Mouse (Mus musculus) CH12.LX (cell line): ENCODE results near the gene Cuedc2. TPM values are rescaled to one million over a fixed set of nuclear protein-coding genes. Genes with fewer than 3 reads are reported as not detected.

Experiments used
- DNase-seq: peaks from one replicate; pipeline ENCODE4 v3.0.0-alpha.2; 2013; ENCODE audit errors: extremely low read depth
- H3K27ac ChIP-seq: 2 replicates; pipeline ENCODE4 v1.5.1; 2012; ENCODE audit warnings: low read depth, mild to moderate bottlenecking, control low read depth, moderate library complexity; ENCODE audit not compliant: insufficient read depth
- H3K27me3 ChIP-seq: replicated peaks from 2 replicates; pipeline ENCODE3; 2012; ENCODE audit warnings: inconsistent platforms
- H3K36me3 ChIP-seq, 2 experiments: replicated peaks in 1 of 2; 2 replicates each; pipeline versions ENCODE3 to v1.6.1; 2012; ENCODE audit warnings: inconsistent platforms in 1 of 2, low read length in 1 of 2, mild to moderate bottlenecking in 1 of 2, mixed read lengths in 1 of 2, moderate library complexity in 1 of 2; ENCODE audit not compliant: control insufficient read depth in 1 of 2, insufficient read depth in 1 of 2
- H3K4me1 ChIP-seq, 2 experiments: 2 replicates each; pipeline ENCODE4 v1.6.1; 2012; ENCODE audit warnings: inconsistent platforms in 1 of 2, moderate library complexity in 1 of 2; ENCODE audit not compliant: insufficient read depth in 2 of 2, control insufficient read depth in 1 of 2
- H3K4me2 ChIP-seq: 2 replicates; pipeline ENCODE4 v1.6.1; 2012; ENCODE audit warnings: low read depth, mild to moderate bottlenecking, control low read depth; ENCODE audit not compliant: poor library complexity, insufficient read depth, severe bottlenecking
- H3K4me3 ChIP-seq, 3 experiments: fragments of 150-350 bp in 1 of 3; sonication (generic) in 1 of 3; replicated peaks in 1 of 3; 2 replicates each; pipeline versions ENCODE3 to v1.5.1; 2011 to 2012; ENCODE audit warnings: low read depth in 2 of 3, low read length in 2 of 3, mild to moderate bottlenecking in 2 of 3, moderate library complexity in 2 of 3, control low read depth in 1 of 3, improper control_type of control experiment in 1 of 3, inconsistent platforms in 1 of 3, mixed read lengths in 1 of 3; ENCODE audit not compliant: poor library complexity in 1 of 3
- H3K79me2 ChIP-seq: replicated peaks from 2 replicates; pipeline ENCODE4 v1.6.1; 2012; ENCODE audit warnings: mild to moderate bottlenecking, moderate library complexity; ENCODE audit not compliant: control insufficient read depth, poor library complexity, insufficient read depth, severe bottlenecking; ENCODE audit errors: extremely low read depth
- H3K9ac ChIP-seq: 2 replicates; pipeline ENCODE4 v1.6.1; 2012; ENCODE audit warnings: low read depth, mild to moderate bottlenecking, control low read depth, moderate library complexity; ENCODE audit not compliant: insufficient read depth
- H3K9me3 ChIP-seq: replicated peaks from 2 replicates; pipeline ENCODE3; 2012; ENCODE audit warnings: low read length, inconsistent platforms, mixed read lengths
- BHLHE40 ChIP-seq: IDR thresholded peaks from 2 replicates; pipeline ENCODE4 v1.6.1; 2011; ENCODE audit warnings: mild to moderate bottlenecking, low read depth, low read length, improper control_type of control experiment
- CHD1 ChIP-seq: IDR thresholded peaks from 2 replicates; pipeline ENCODE4 v1.6.1; 2012; ENCODE audit warnings: low read depth, low read length, improper control_type of control experiment, inconsistent platforms
- CHD2 ChIP-seq: IDR thresholded peaks from 2 replicates; pipeline ENCODE4 v1.6.1; 2011; ENCODE audit warnings: low read length, improper control_type of control experiment
- CTCF ChIP-seq, 2 experiments: IDR thresholded peaks in 1 of 2; conservative IDR thresholded peaks in 1 of 2; 2 replicates each; pipeline ENCODE4 v1.5.1; 2011 to 2012; ENCODE audit warnings: low read depth in 2 of 2, low read length in 2 of 2, improper control_type of control experiment in 1 of 2, inconsistent platforms in 1 of 2, mild to moderate bottlenecking in 1 of 2, moderate library complexity in 1 of 2
- E2F4 ChIP-seq: IDR thresholded peaks from 2 replicates; pipeline ENCODE4 v1.6.1; 2011; ENCODE audit warnings: low read depth, low read length, improper control_type of control experiment; ENCODE audit not compliant: insufficient replicate concordance
- ELF1 ChIP-seq: IDR thresholded peaks from 2 replicates; pipeline ENCODE4 v1.6.1; 2014; ENCODE audit warnings: low read depth, mild to moderate bottlenecking, inconsistent platforms, low read length, improper control_type of control experiment
- EP300 ChIP-seq: IDR thresholded peaks from 2 replicates; pipeline ENCODE4 v1.6.1; 2011; ENCODE audit warnings: low read length, improper control_type of control experiment
- ETS1 ChIP-seq: conservative IDR thresholded peaks from 2 replicates; pipeline ENCODE4 v1.6.1; 2012; ENCODE audit warnings: low read depth, mild to moderate bottlenecking, inconsistent platforms, low read length, improper control_type of control experiment, moderate library complexity
- GABPA ChIP-seq: IDR thresholded peaks from 2 replicates; pipeline ENCODE4 v1.6.1; 2012; ENCODE audit warnings: low read depth, low read length, improper control_type of control experiment, inconsistent platforms; ENCODE audit not compliant: insufficient replicate concordance
- HCFC1 ChIP-seq: IDR thresholded peaks from 2 replicates; pipeline ENCODE4 v1.6.1; 2012; ENCODE audit warnings: low read depth, mild to moderate bottlenecking, inconsistent platforms, low read length, improper control_type of control experiment
- IRF4 ChIP-seq: IDR thresholded peaks from 2 replicates; pipeline ENCODE4 v1.6.1; 2014; ENCODE audit warnings: low read depth, mild to moderate bottlenecking, inconsistent platforms, low read length, improper control_type of control experiment
- JUN ChIP-seq: IDR thresholded peaks from 2 replicates; pipeline ENCODE4 v1.6.1; 2011; ENCODE audit warnings: low read depth, mild to moderate bottlenecking, low read length, improper control_type of control experiment, moderate library complexity; ENCODE audit not compliant: insufficient read depth
- JUND ChIP-seq: conservative IDR thresholded peaks from 2 replicates; pipeline ENCODE4 v1.6.1; 2011; ENCODE audit warnings: low read depth, low read length, improper control_type of control experiment
- KAT2A ChIP-seq: IDR thresholded peaks from 2 replicates; pipeline ENCODE4 v1.6.1; 2012; ENCODE audit warnings: low read length, improper control_type of control experiment, inconsistent platforms; ENCODE audit not compliant: insufficient replicate concordance
- MAFK ChIP-seq: IDR thresholded peaks from 2 replicates; pipeline ENCODE4 v1.6.1; 2011; ENCODE audit warnings: low read length, improper control_type of control experiment; ENCODE audit not compliant: insufficient replicate concordance
- MAX ChIP-seq: IDR thresholded peaks from 2 replicates; pipeline ENCODE4 v1.6.1; 2011; ENCODE audit warnings: low read length, improper control_type of control experiment
- MAZ ChIP-seq: IDR thresholded peaks from 2 replicates; pipeline ENCODE4 v1.6.1; 2012; ENCODE audit warnings: low read depth, mild to moderate bottlenecking, inconsistent platforms, low read length, improper control_type of control experiment, moderate library complexity
- MEF2A ChIP-seq: IDR thresholded peaks from 2 replicates; pipeline ENCODE4 v1.6.1; 2014; ENCODE audit warnings: low read depth, mild to moderate bottlenecking, inconsistent platforms, low read length, improper control_type of control experiment, borderline replicate concordance
- MXI1 ChIP-seq: IDR thresholded peaks from 2 replicates; pipeline ENCODE4 v1.6.1; 2011; ENCODE audit warnings: mild to moderate bottlenecking, low read depth, low read length, improper control_type of control experiment
- MYC ChIP-seq: IDR thresholded peaks from 2 replicates; pipeline ENCODE4 v1.6.1; 2011; ENCODE audit warnings: low read depth, mild to moderate bottlenecking, improper control_type of control experiment, low read length
- NELFE ChIP-seq: IDR thresholded peaks from 2 replicates; pipeline ENCODE4 v1.6.1; 2011; ENCODE audit warnings: low read depth, low read length, improper control_type of control experiment
- NRF1 ChIP-seq: IDR thresholded peaks from 2 replicates; pipeline ENCODE4 v1.6.1; 2014; ENCODE audit warnings: low read depth, mild to moderate bottlenecking, inconsistent platforms, low read length, improper control_type of control experiment, moderate library complexity
- PAX5 ChIP-seq: IDR thresholded peaks from 2 replicates; pipeline ENCODE4 v1.6.1; 2012; ENCODE audit warnings: low read length, inconsistent platforms, mixed read lengths
- POLR2A ChIP-seq: IDR thresholded peaks from 2 replicates; pipeline ENCODE4 v1.6.1; 2011; ENCODE audit warnings: low read depth, mild to moderate bottlenecking, improper control_type of control experiment, low read length
- POLR2AphosphoS2 ChIP-seq: IDR thresholded peaks from 2 replicates; pipeline ENCODE4 v1.6.1; 2011; ENCODE audit warnings: low read depth, low read length, improper control_type of control experiment
- RAD21 ChIP-seq: IDR thresholded peaks from 2 replicates; pipeline ENCODE4 v1.6.1; 2011; ENCODE audit warnings: low read depth, mild to moderate bottlenecking, low read length, improper control_type of control experiment, moderate library complexity
- RCOR1 ChIP-seq: conservative IDR thresholded peaks from 2 replicates; pipeline ENCODE4 v1.6.1; 2012; ENCODE audit warnings: low read depth, mild to moderate bottlenecking, inconsistent platforms, low read length, improper control_type of control experiment
- SIN3A ChIP-seq: IDR thresholded peaks from 2 replicates; pipeline ENCODE4 v1.6.1; 2012; ENCODE audit warnings: low read length, improper control_type of control experiment, inconsistent platforms
- SMC3 ChIP-seq: IDR thresholded peaks from 2 replicates; pipeline ENCODE4 v1.6.1; 2011; ENCODE audit warnings: low read depth, low read length, improper control_type of control experiment
- TBP ChIP-seq: conservative IDR thresholded peaks from 2 replicates; pipeline ENCODE4 v1.6.1; 2011; ENCODE audit warnings: low read depth, low read length, improper control_type of control experiment
- TCF12 ChIP-seq: IDR thresholded peaks from 2 replicates; pipeline ENCODE4 v1.6.1; 2014; ENCODE audit warnings: low read depth, mild to moderate bottlenecking, inconsistent platforms, low read length, improper control_type of control experiment
- UBTF ChIP-seq: IDR thresholded peaks from 2 replicates; pipeline ENCODE4 v1.6.1; 2012; ENCODE audit warnings: low read depth, mild to moderate bottlenecking, inconsistent platforms, low read length, improper control_type of control experiment, moderate library complexity
- USF1 ChIP-seq: IDR thresholded peaks from 2 replicates; pipeline ENCODE4 v1.6.1; 2014; ENCODE audit warnings: low read depth, mild to moderate bottlenecking, inconsistent platforms, low read length, improper control_type of control experiment
- USF2 ChIP-seq: conservative IDR thresholded peaks from 2 replicates; pipeline ENCODE4 v1.6.1; 2011; ENCODE audit warnings: low read depth, low read length, improper control_type of control experiment
- ZC3H11A ChIP-seq: IDR thresholded peaks from 2 replicates; pipeline ENCODE4 v1.6.1; 2012; ENCODE audit warnings: low read depth, mild to moderate bottlenecking, inconsistent platforms, low read length, improper control_type of control experiment
- ZKSCAN1 ChIP-seq: IDR thresholded peaks from 2 replicates; pipeline ENCODE4 v1.6.1; 2012; ENCODE audit warnings: low read depth, inconsistent platforms, low read length, improper control_type of control experiment, borderline replicate concordance
- ZMIZ1 ChIP-seq: IDR thresholded peaks from 2 replicates; pipeline ENCODE4 v1.6.1; 2012; ENCODE audit warnings: low read depth, mild to moderate bottlenecking, inconsistent platforms, low read length, improper control_type of control experiment
- ZNF384 ChIP-seq: IDR thresholded peaks from 2 replicates; pipeline ENCODE4 v1.6.1; 2012; ENCODE audit warnings: low read depth, low read length, improper control_type of control experiment, inconsistent platforms
- dilution Hi-C: fragments of 300-500 bp; cut with MboI; formaldehyde crosslinking; loops from 2 replicates; pipeline ENCODE4 v1.14.3; 2020; ENCODE audit warnings: low sequenced_read_pairs; ENCODE audit not compliant: extremely low pct_unique_long_range_greater_than_20kb, extremely low pct_ligation_motif_present
- in situ Hi-C: fragments of 300-500 bp; cut with MboI; formaldehyde crosslinking; loops from 3 replicates; pipeline ENCODE4 v1.14.3; 2019; ENCODE audit warnings: low sequenced_read_pairs, low pct_ligation_motif_present, low pct_unique_long_range_greater_than_20kb, mixed read lengths
- polyA plus RNA-seq: library from polyadenylated mRNA; unstranded; fragments of >175 nt; gene quantifications from 2 replicates; pipeline ENCODE4 v1.2.1, GENCODE M21; 2012; ENCODE audit warnings: low read depth; ENCODE audit not compliant: insufficient read length
- total RNA-seq, 2 experiments: library from RNA; depleted of rRNA; stranded (reverse); fragments of 300-350 nt in 1 of 2; fragments of >200 nt in 1 of 2; gene quantifications; 2 replicates each; pipeline ENCODE4 v1.2.3; 2012 to 2014

Cuedc2 gene
- total and polyA plus RNA-seq, 3 experiments = 94.4 to 117 (median 102) TPM

- Histone ChIP-seq H3K27ac (no peak overlapping the region), H3K4me1 (peaks cover 12 to 43% of the 10 kb centered on the region in 2 experiments), H3K4me3 (no peak overlapping the region), H3K9me3 (no peaks in the 10 kb centered on the region)
- in situ Hi-C loops = no loop called here
- DNase-seq = peak; percentile 66
- TF ChIP-seq CHD1 (no peak), ETS1 (no peak), PAX5 (no peak), NELFE (0 out of 2 replicates have a peak, but pooled peaks have one; percentile 45), KAT2A (no peak), HCFC1 (peak; percentile 56), NRF1 (peak; percentile 44; the same call in 1 of the 2 replicates), MAZ (no peak), MAX (peak; percentile 80), SMC3 (peak; percentile 94), SIN3A (peak; percentile 66; the same call in 1 of the 2 replicates), CTCF (conservative IDR thresholded peaks at IDR 0.05 in 1 of 2, IDR thresholded peaks at IDR 0.05 in 1 of 2; ENCODE audit: low read depth in 2 of 2, low read length in 2 of 2) (peak in 1 of 2 experiments; percentile 94; a peak in 2 of 4 replicates), E2F4 (no peak), ZKSCAN1 (no peak), TBP (no peak), POLR2AphosphoS2 (no peak), BHLHE40 (peak; percentile 20; the same call in 1 of the 2 replicates), EP300 (no peak), UBTF (no peak), ZC3H11A (peak; percentile 4; the same call in 1 of the 2 replicates), POLR2A (peak; percentile 30; the same call in 1 of the 2 replicates), ZNF384 (no peak), GABPA (no peak), ELF1 (peak; percentile 78), JUND (no peak), TCF12 (peak; percentile 49; the same call in 1 of the 2 replicates), IRF4 (0 out of 2 replicates have a peak, but pooled peaks have one; percentile 34), MEF2A (0 out of 2 replicates have a peak, but pooled peaks have one; percentile 23), RCOR1 (no peak), MAFK (no peak), ZMIZ1 (no peak), MYC (no peak), CHD2 (no peak), RAD21 (peak; percentile 87), MXI1 (peak; percentile 76; the same call in 1 of the 2 replicates), USF1 (no peak), JUN (no peak), USF2 (no peak)
- TF ChIP-seq, all 38 proteins: peak for 16
- Histone ChIP-seq H3K36me3 (peaks cover 22 to 42% of the 10 kb centered on the region in 2 experiments), H3K4me2 (no peak overlapping the region), H3K79me2 (no peaks in the 10 kb centered on the region), H3K9ac (no peak overlapping the region), H3K27me3 (peaks cover 20% of the 10 kb centered on the region)
- dilution Hi-C loops = no loop called here
These were observed 8.6 kb downstream of the Cuedc2 start for GRCm38 (mm10) chr19:46329951-46330350.
